Mouse (Mus musculus) left cerebral cortex, postnatal 25 days (tissue): ENCODE results near the gene Thpo. TPM values are rescaled to one million over a fixed set of nuclear protein-coding genes. Genes with fewer than 3 reads are reported as not detected.
A peak's percentile ranks its signal among the peaks of the same experiment; 100 is the strongest.

ENCODE experiments used
- DNase-seq, 2 experiments: peaks; one replicate each; pipeline ENCODE4 v3.0.0; 2022; ENCODE audit warnings: low spot score in 2 of 2, mixed read lengths in 1 of 2
- intact Hi-C: fragments of 180-260 bp; cut with DNase I; formaldehyde crosslinking; loops from one replicate; pipeline ENCODE4 v1.15.1; 2025
- total RNA-seq, 2 experiments: library from RNA; stranded (reverse); gene quantifications; 2 replicates each; pipeline ENCODE4 v1.2.3; 2021

The Thpo gene
- total RNA-seq, 2 experiments from 2014 or later = 4.6 to 4.7 TPM

DNA sequence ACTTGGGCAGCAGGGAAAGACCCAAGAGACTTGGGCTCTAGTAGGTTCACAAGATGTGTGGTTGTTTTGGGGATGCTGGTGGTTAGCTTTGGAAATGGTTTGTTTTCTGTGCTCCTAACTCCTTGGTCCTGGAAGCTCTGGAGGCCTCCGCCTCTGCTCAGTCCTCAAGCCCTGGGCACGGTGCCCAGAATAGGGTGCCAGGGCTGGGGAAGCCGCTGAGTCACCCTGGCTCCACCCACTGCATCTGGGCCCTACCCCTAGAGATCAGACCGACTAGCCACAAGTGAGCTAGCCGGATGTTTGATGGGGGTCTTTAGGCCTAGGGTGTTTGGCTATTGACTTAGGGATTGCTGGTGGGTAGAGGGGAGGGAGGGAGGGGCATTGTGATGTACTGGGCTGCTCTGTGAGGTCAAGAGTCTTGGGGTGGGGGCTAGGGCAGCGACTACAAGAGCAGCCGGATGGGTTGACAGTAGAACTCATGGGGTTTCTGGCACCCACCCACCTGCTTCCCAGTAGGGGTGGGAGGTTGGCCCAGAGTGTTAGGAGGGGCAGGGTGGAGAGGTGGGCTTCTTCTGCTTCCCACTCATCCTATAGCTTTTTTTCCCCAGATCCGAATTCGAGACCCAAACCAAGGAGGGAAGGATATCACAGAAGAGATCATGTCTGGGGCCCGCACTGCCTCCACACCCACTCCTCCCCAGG is 56.2 kb downstream of the Thpo start:
- intact Hi-C loops = loop anchor here (2.0 kb wide), 1 partner anchor 15 kb away; the partner anchor contains the start of gene Fam131a
- DNase-seq = peak; percentile 64 to 84

DNA sequence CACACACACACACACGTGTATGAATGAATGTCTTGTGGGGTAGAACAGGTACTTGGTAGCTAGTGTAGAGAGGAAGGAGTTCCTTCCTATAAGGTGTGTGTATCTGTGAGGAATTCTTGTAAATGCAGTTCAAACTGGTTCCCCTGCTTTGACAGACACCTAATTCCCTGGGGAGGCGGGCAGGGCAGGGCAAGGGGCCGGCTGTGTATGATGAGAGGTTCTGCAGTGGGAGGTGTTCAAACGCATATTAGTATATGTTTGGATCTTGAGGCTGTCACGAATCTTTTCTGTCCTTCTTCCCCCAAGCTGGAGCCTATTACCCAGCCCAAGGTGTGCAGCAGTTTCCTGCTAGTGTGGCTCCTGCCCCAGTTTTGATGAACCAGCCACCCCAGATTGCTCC is 56.9 kb downstream of the Thpo start:
- intact Hi-C loops = no loop called here
- no peak for DNase-seq

- intact Hi-C loops = no loop called here
- DNase-seq = no peak
Observed at GRCm38 (mm10) chr16:20676702-20677101, 57.6 kb downstream of the Thpo start.

DNA sequence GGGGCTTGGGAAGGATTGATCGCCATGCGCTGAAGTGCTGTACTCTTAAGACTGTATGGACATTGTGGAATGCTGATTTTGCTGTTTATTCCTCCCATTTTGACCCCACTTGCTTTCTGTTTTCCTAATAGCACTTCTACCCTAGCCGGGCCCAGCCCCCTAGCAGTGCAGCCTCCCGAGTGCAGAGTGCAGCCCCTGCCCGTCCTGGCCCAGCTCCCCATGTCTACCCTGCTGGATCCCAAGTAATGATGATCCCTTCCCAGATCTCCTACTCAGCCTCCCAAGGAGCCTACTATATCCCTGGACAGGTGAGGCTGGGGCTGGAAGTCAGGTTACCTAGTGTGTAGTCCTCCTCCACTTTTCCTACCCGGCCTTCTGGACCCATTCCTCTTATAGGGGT is 59.1 kb downstream of the Thpo start:
- intact Hi-C loops = no loop called here
- DNase-seq = no peak

Other genes with a start within 250 kb of the Thpo start
- 10 to 100 TPM; 60.8 to 61.7 TPM for gene Eif2b5, start 235.7 kb downstream of the Thpo start, total RNA-seq
- 10 to 100 TPM; 70.9 to 72.1 TPM for gene Dvl3, start 217.5 kb downstream of the Thpo start, total RNA-seq
- gene Ap2m1, start 199.0 kb downstream of the Thpo start, total RNA-seq = 100 to 1,000 TPM; 900 to 913 TPM
- gene Abcf3, start 185.9 kb downstream of the Thpo start, total RNA-seq = 10 to 100 TPM; 82.5 to 91.4 TPM
- 10 to 100 TPM; 49.0 to 58.2 TPM for gene Vwa5b2, start 145.0 kb downstream of the Thpo start, total RNA-seq
- 1 to 10 TPM; 1.8 to 2.7 TPM for gene Eef1akmt4, start 122.9 kb downstream of the Thpo start, total RNA-seq
- gene Gm49333, start 122.9 kb downstream of the Thpo start, total RNA-seq = not detected
- gene Alg3, start 122.8 kb downstream of the Thpo start, total RNA-seq = 10 to 100 TPM; 12.9 to 14.4 TPM
- 100 to 1,000 TPM; 151 to 168 TPM for gene Camk2n2, start 113.2 kb downstream of the Thpo start, total RNA-seq
- gene Ece2, start 104.7 kb downstream of the Thpo start, total RNA-seq = 10 to 100 TPM; 21.5 to 26.8 TPM
- gene Psmd2, start 82.9 kb downstream of the Thpo start, total RNA-seq = 100 to 1,000 TPM; 230 to 231 TPM
- gene Eif4g1, start 66.2 kb downstream of the Thpo start, total RNA-seq = 100 to 1,000 TPM; 279 to 287 TPM
- gene Fam131a, start 41.3 kb downstream of the Thpo start, total RNA-seq = 100 to 1,000 TPM; 319 to 375 TPM
- 10 to 100 TPM; 23.0 to 23.6 TPM for gene Polr2h, start 16.8 kb downstream of the Thpo start, total RNA-seq
- gene Clcn2, start 16.8 kb downstream of the Thpo start, total RNA-seq = 10 to 100 TPM; 58.7 to 60.9 TPM
- 10 to 100 TPM; 31.1 to 40.6 TPM for gene Chrd, start 1.4 kb downstream of the Thpo start, total RNA-seq